ENCODE assay signal across 12 mouse cellular contexts in genomic region chr15:102547478-102547877, GRCm38 (mm10). TPM values are rescaled to one million over a fixed set of nuclear protein-coding genes. Genes with fewer than 3 reads are reported as not detected.
DNase-seq lines count a peak whose midpoint lies in the region; ATAC-seq lines count a peak whose summit lies in the region.
"Had no signal": no experiment of that assay in that cellular context is flagged by ENCODE, and none has a peak within 500 bp of the region (broad histone marks: within the 10 kb centered on the region; RNA-seq: fewer than 3 reads in every experiment).

No protein-coding gene starts in this region.

- H3K27ac ChIP-seq in forebrain, embryonic 12.5 days = 0 out of 2 replicates have a peak overlapping the region, but pooled peaks have one; percentile 66
- H3K27ac ChIP-seq in forebrain, embryonic 11.5 days (ENCODE audit: low read depth, low read length) = no peak overlapping the region
- H3K27ac ChIP-seq: liver, embryonic 14.5 days had no signal

- ATAC-seq in forebrain, embryonic 12.5 days (ENCODE audit: low FRiP score) = no peak
- no peak for ATAC-seq in forebrain, embryonic 11.5 days (replicated peaks; ENCODE audit: low FRiP score)
- ATAC-seq: Patski had no signal

- no peak for DNase-seq in forebrain, embryonic 11.5 days (ENCODE audit: low spot score)
- peak; percentile 46 to 60 for DNase-seq in layer of hippocampus, postnatal 14 days (ENCODE audit: low spot score in 2 of 2)
- DNase-seq in layer of hippocampus, postnatal 36 days = no peak
- DNase-seq in cerebellum, postnatal 10 days = peak; percentile 98
- peak; percentile 21 to 43 for DNase-seq in heart, postnatal 36 days
- DNase-seq in kidney, postnatal 14 days = no peak
- no peak for DNase-seq in natural killer cell, adult 2 months (ENCODE audit: low spot score in 2 of 2)

- H3K4me3 ChIP-seq in forebrain, embryonic 12.5 days (replicated peaks) = no peak overlapping the region
- H3K4me3 ChIP-seq in forebrain, embryonic 11.5 days (ENCODE audit: low read depth, low read length) = no peak overlapping the region
- H3K4me3 ChIP-seq: megakaryocyte, embryonic 14.5 days had no signal

- 94% methylated on average over 3 of the region's 3 CpGs for WGBS in forebrain, embryonic 12.5 days
- WGBS in forebrain, embryonic 11.5 days = 94% methylated on average over 3 of the region's 3 CpGs

- no peak overlapping the region for H3K9ac ChIP-seq in forebrain, embryonic 12.5 days
- no peak overlapping the region for H3K9ac ChIP-seq in forebrain, embryonic 11.5 days (ENCODE audit: low read length)
- H3K9ac ChIP-seq: liver, embryonic 14.5 days had no signal

- peaks cover 42% of the 10 kb centered on the region for H3K36me3 ChIP-seq in forebrain, embryonic 12.5 days (replicated peaks)
- H3K36me3 ChIP-seq in forebrain, embryonic 11.5 days (ENCODE audit: control insufficient read depth, insufficient read depth, low read length) = no peaks in the 10 kb centered on the region

- intact Hi-C loops in heart, postnatal 36 days (cut with DNase I) = no loop called here

- no peaks in the 10 kb centered on the region for H3K9me3 ChIP-seq in forebrain, embryonic 12.5 days
- no peaks in the 10 kb centered on the region for H3K9me3 ChIP-seq in forebrain, embryonic 11.5 days (ENCODE audit: control insufficient read depth, low read length)
- H3K9me3 ChIP-seq: megakaryocyte, embryonic 14.5 days had no signal

- no peaks in the 10 kb centered on the region for H3K27me3 ChIP-seq in forebrain, embryonic 12.5 days
- no peaks in the 10 kb centered on the region for H3K27me3 ChIP-seq in forebrain, embryonic 11.5 days (ENCODE audit: control insufficient read depth, insufficient read depth, low read length)
- H3K27me3 ChIP-seq: megakaryocyte, embryonic 14.5 days; Patski had no signal

- H3K4me1 ChIP-seq in forebrain, embryonic 12.5 days = no peaks in the 10 kb centered on the region
- H3K4me1 ChIP-seq in forebrain, embryonic 11.5 days (replicated peaks; ENCODE audit: control insufficient read depth, insufficient read depth, low read length) = no peaks in the 10 kb centered on the region
- H3K4me1 ChIP-seq: megakaryocyte, embryonic 14.5 days had no signal

- no peak overlapping the region for H3K4me2 ChIP-seq in forebrain, embryonic 12.5 days
- no peak overlapping the region for H3K4me2 ChIP-seq in forebrain, embryonic 11.5 days (ENCODE audit: low read depth, low read length, severe bottlenecking)

RNA-seq across cellular contexts. Expression of gene Npff, which starts 22.7 kb away (rescaled TPM):
- 2.7 and 2.9 TPM in 2 replicates for polyA plus RNA-seq in forebrain, embryonic 12.5 days (2016; fragmentation: Nextera tagmentation; extraction: Ambion mirVana)
- 0.80 and 2.1 TPM in 2 replicates for polyA plus RNA-seq in forebrain, embryonic 11.5 days (2014; fragmentation: Nextera tagmentation; extraction: Ambion mirVana)
- total RNA-seq in layer of hippocampus, postnatal 14 days (2021) = 1 to 10 TPM; 4.8 to 6.1 TPM
- 1 to 10 TPM; 3.7 to 4.3 TPM for total RNA-seq in layer of hippocampus, postnatal 36 days (2021)
- total RNA-seq in heart, postnatal 36 days (2021) = 1 to 10 TPM in 1 of 2 experiments, under 1 TPM in 1; 0.89 to 1.4 TPM

RNA-seq across cellular contexts. Expression of gene Tarbp2, which starts 29.5 kb away (rescaled TPM):
- polyA plus RNA-seq in forebrain, embryonic 12.5 days (2016; fragmentation: Nextera tagmentation; extraction: Ambion mirVana) = 91.9 and 93.5 TPM in 2 replicates
- 98.9 and 109 TPM in 2 replicates for polyA plus RNA-seq in forebrain, embryonic 11.5 days (2014; fragmentation: Nextera tagmentation; extraction: Ambion mirVana)
- total RNA-seq in layer of hippocampus, postnatal 14 days (2021) = 10 to 100 TPM; 34.9 to 41.8 TPM
- 10 to 100 TPM; 32.2 to 36.9 TPM for total RNA-seq in layer of hippocampus, postnatal 36 days (2021)
- 10 to 100 TPM; 45.5 to 48.2 TPM for total RNA-seq in heart, postnatal 36 days (2021)

RNA-seq across cellular contexts. Expression of gene Map3k12, which starts 30.6 kb away (rescaled TPM):
- 39.4 and 40.1 TPM in 2 replicates for polyA plus RNA-seq in forebrain, embryonic 12.5 days (2016; fragmentation: Nextera tagmentation; extraction: Ambion mirVana)
- 25.4 and 28.4 TPM in 2 replicates for polyA plus RNA-seq in forebrain, embryonic 11.5 days (2014; fragmentation: Nextera tagmentation; extraction: Ambion mirVana)
- 10 to 100 TPM; 81.9 to 89.4 TPM for total RNA-seq in layer of hippocampus, postnatal 14 days (2021)
- 100 to 1,000 TPM in 1 of 2 experiments, 10 to 100 TPM in 1; 96.4 to 103 TPM for total RNA-seq in layer of hippocampus, postnatal 36 days (2021)
- total RNA-seq in heart, postnatal 36 days (2021) = 1 to 10 TPM; 3.5 to 3.6 TPM

RNA-seq across cellular contexts. Expression of gene Gm10337, which starts 44.0 kb away (rescaled TPM):
- 3.9 and 7.9 TPM in 2 replicates for polyA plus RNA-seq in forebrain, embryonic 12.5 days (2016; fragmentation: Nextera tagmentation; extraction: Ambion mirVana)
- 15.6 TPM in 1 of 2 replicates, not detected in the other for polyA plus RNA-seq in forebrain, embryonic 11.5 days (2014; fragmentation: Nextera tagmentation; extraction: Ambion mirVana)
- not detected for total RNA-seq in layer of hippocampus, postnatal 14 days (2021)
- not detected for total RNA-seq in layer of hippocampus, postnatal 36 days (2021)
- not detected for total RNA-seq in heart, postnatal 36 days (2021)
- polyA plus RNA-seq: gonadal fat pad, adult 2 months; liver, embryonic 14.5 days had no signal

Comparison
In these comparisons a context has a peak if more than half of its experiments do, and no peak if none do; other contexts are left out.
1. DNase-seq: peak in layer of hippocampus, postnatal 14 days (2 of 2), cerebellum, postnatal 10 days (2 of 2) and heart, postnatal 36 days (2 of 2); none in forebrain, embryonic 11.5 days (single experiment), layer of hippocampus, postnatal 36 days (0 of 2), kidney, postnatal 14 days (single experiment) and natural killer cell, adult 2 months (0 of 2).
2. RNA of gene Map3k12, which starts 30.6 kb away (total RNA-seq): 96.4 to 103 TPM in layer of hippocampus, postnatal 36 days and 81.9 to 89.4 TPM in layer of hippocampus, postnatal 14 days; 3.5 to 3.6 TPM in heart, postnatal 36 days; every median in the first group is over 10 times any median in the second.